Mouse (Mus musculus) liver, embryonic 15.5 days (tissue): ENCODE data around the gene Lyve1. TPM values are rescaled to one million over a fixed set of nuclear protein-coding genes. Genes with fewer than 3 reads are reported as not detected.
"Not testable (repeated sequence)": the region's sequence is repeated elsewhere in the genome, so short reads cannot be mapped to it uniquely, and the experiment has no call there.

Source experiments
- ATAC-seq: fragments of 200-750 bp; cut with Nextera tagmentation; 2 replicates; pipeline ENCODE4 v1.8.0; 2017; ENCODE audit warnings: moderate number of reproducible peaks, mild to moderate bottlenecking, moderate library complexity; ENCODE audit not compliant: insufficient read depth
- H3K27ac ChIP-seq: fragments of 300-500 bp; sonication (generic); replicated peaks from 2 replicates; pipeline ENCODE4 v1.5.1; 2015; ENCODE audit warnings: mild to moderate bottlenecking, inconsistent platforms
- H3K27me3 ChIP-seq: fragments of 300-500 bp; sonication (generic); 2 replicates; pipeline ENCODE4 v1.6.1; 2015; ENCODE audit warnings: mild to moderate bottlenecking, inconsistent platforms
- H3K36me3 ChIP-seq: fragments of 300-500 bp; sonication (generic); replicated peaks from 2 replicates; pipeline ENCODE4 v1.6.1; 2015; ENCODE audit warnings: moderate library complexity, mild to moderate bottlenecking, inconsistent platforms
- H3K4me1 ChIP-seq: fragments of 300-500 bp; sonication (generic); replicated peaks from 2 replicates; pipeline ENCODE4 v1.6.1; 2015; ENCODE audit warnings: inconsistent platforms
- H3K4me2 ChIP-seq: fragments of 300-500 bp; sonication (generic); 2 replicates; pipeline ENCODE4 v1.6.1; 2015; ENCODE audit warnings: moderate library complexity, mild to moderate bottlenecking, inconsistent platforms
- H3K4me3 ChIP-seq: fragments of 300-500 bp; sonication (generic); replicated peaks from 2 replicates; pipeline ENCODE4 v1.5.1; 2015; ENCODE audit warnings: mild to moderate bottlenecking, inconsistent platforms
- H3K9ac ChIP-seq: fragments of 300-500 bp; sonication (generic); 2 replicates; pipeline ENCODE4 v1.6.1; 2015; ENCODE audit warnings: moderate library complexity, mild to moderate bottlenecking, inconsistent platforms
- H3K9me3 ChIP-seq: fragments of 300-500 bp; sonication (generic); replicated peaks from 2 replicates; pipeline ENCODE4 v1.6.1; 2016; ENCODE audit warnings: inconsistent platforms
- WGBS: fragments of 180-500 bp; shearing (Covaris S2); methylation state at CpG from one replicate; pipeline ENCODE4 v1.1.7; 2015; ENCODE audit warnings: mixed read lengths; ENCODE audit not compliant: insufficient replicate concordance; 5-methylcytosine and 5-hydroxymethylcytosine counted together
- polyA plus RNA-seq: library from polyadenylated mRNA; unstranded; fragments of >200 nt; fragmentation: Nextera tagmentation; extraction: Ambion mirVana; gene quantifications from 2 replicates; pipeline ENCODE4 v1.2.1, GENCODE M21; 2015

The Lyve1 gene
- polyA plus RNA-seq = 23.8 and 24.1 TPM in 2 replicates

GRCm38 (mm10) chr7:110862751-110863289, at the start of gene Lyve1:
Gene Lyve1, minus strand, starts transcription at chr7:110863239.
- peak; percentile 68; the same call in 1 of the 2 replicates for ATAC-seq
- Histone ChIP-seq H3K36me3 (no peaks in the 10 kb centered on the region), H3K27ac (no peak within 1 kb of the TSS), H3K9me3 (no peaks in the 10 kb centered on the region), H3K4me3 (no peak within 1 kb of the TSS), H3K4me2 (no peak within 1 kb of the TSS), H3K27me3 (no peaks in the 10 kb centered on the region), H3K4me1 (peaks cover 26% of the 10 kb centered on the region), H3K9ac (no peak within 1 kb of the TSS)
- WGBS = 52% methylated on average over 12 of the region's 12 CpGs

GRCm38 (mm10) chr7:110908209-110909144, 45.4 kb upstream of the Lyve1 start:
- Histone ChIP-seq H3K4me2 (no peak overlapping the region), H3K27ac (no peak overlapping the region), H3K4me3 (no peak overlapping the region), H3K27me3 (no peaks in the 10 kb centered on the region), H3K4me1 (peaks cover 28% of the 10 kb centered on the region), H3K9ac (no peak overlapping the region), H3K36me3 (no peaks in the 10 kb centered on the region), H3K9me3 (no peaks in the 10 kb centered on the region)
- no peak for ATAC-seq
- 48% methylated on average over 8 of the region's 8 CpGs for WGBS

GRCm38 (mm10) chr7:110906566-110906965, 43.5 kb upstream of the Lyve1 start:
- Histone ChIP-seq H3K4me1 (peaks cover 37% of the 10 kb centered on the region), H3K9ac (no peak overlapping the region), H3K27me3 (no peaks in the 10 kb centered on the region), H3K4me3 (no peak overlapping the region), H3K36me3 (no peaks in the 10 kb centered on the region), H3K4me2 (no peak overlapping the region), H3K9me3 (no peaks in the 10 kb centered on the region), H3K27ac (no peak overlapping the region)
- ATAC-seq = no peak
- 75% methylated on average over 2 of the region's 2 CpGs for WGBS

- H3K4me1 ChIP-seq = peaks cover 33% of the 10 kb centered on the region
- peak overlapping the region; percentile 27 for H3K4me2 ChIP-seq
- H3K9ac ChIP-seq = peak overlapping the region; percentile 6; the same call in 1 of the 2 replicates
- H3K27me3 ChIP-seq = no peaks in the 10 kb centered on the region
- peak overlapping the region; percentile 59 for H3K27ac ChIP-seq
- H3K4me3 ChIP-seq = no peak overlapping the region
- H3K9me3 ChIP-seq = no peaks in the 10 kb centered on the region
- no peaks in the 10 kb centered on the region for H3K36me3 ChIP-seq
- 20% methylated on average over 7 of the region's 7 CpGs for WGBS
- ATAC-seq = peak; percentile 95
Measured at GRCm38 (mm10) chr7:110903226-110903625, 40.2 kb upstream of the Lyve1 start.

GRCm38 (mm10) chr7:110897202-110897601, 34.2 kb upstream of the Lyve1 start:
- no peak for ATAC-seq

GRCm38 (mm10) chr7:110896453-110896852, 33.4 kb upstream of the Lyve1 start:
- Histone ChIP-seq H3K4me2 (no peak overlapping the region), H3K4me1 (peaks cover 35% of the 10 kb centered on the region), H3K27me3 (no peaks in the 10 kb centered on the region), H3K36me3 (no peaks in the 10 kb centered on the region), H3K27ac (no peak overlapping the region), H3K9ac (no peak overlapping the region), H3K9me3 (no peaks in the 10 kb centered on the region), H3K4me3 (no peak overlapping the region)
- no peak for ATAC-seq
- WGBS = 81% methylated on average over 7 of the region's 7 CpGs

More at GRCm38 (mm10) chr7:110897202-110897601, 34.2 kb upstream of the Lyve1 start:
- no peak overlapping the region for H3K4me3 ChIP-seq
- H3K4me1 ChIP-seq = peaks cover 38% of the 10 kb centered on the region
- no peaks in the 10 kb centered on the region for H3K9me3 ChIP-seq
- WGBS = 75% methylated on average over 8 of the region's 8 CpGs
- no peak overlapping the region for H3K27ac ChIP-seq
- H3K9ac ChIP-seq = no peak overlapping the region
- H3K4me2 ChIP-seq = no peak overlapping the region
- no peaks in the 10 kb centered on the region for H3K36me3 ChIP-seq
- H3K27me3 ChIP-seq = no peaks in the 10 kb centered on the region

- H3K9ac ChIP-seq, H3K27ac ChIP-seq, H3K36me3 ChIP-seq, H3K27me3 ChIP-seq, ATAC-seq, H3K4me2 ChIP-seq, H3K9me3 ChIP-seq, H3K4me3 ChIP-seq: not testable (repeated sequence)
- H3K4me1 ChIP-seq = peaks cover 37% of the 10 kb centered on the region
- 75% methylated on average over 10 of the region's 10 CpGs for WGBS
Measured at GRCm38 (mm10) chr7:110895772-110896171, 32.7 kb upstream of the Lyve1 start.

- H3K9ac ChIP-seq = no peak overlapping the region
- no peaks in the 10 kb centered on the region for H3K27me3 ChIP-seq
- no peak overlapping the region for H3K4me3 ChIP-seq
- 0 out of 2 replicates have a peak, but pooled peaks have one; percentile 38 for ATAC-seq
- peaks cover 39% of the 10 kb centered on the region for H3K4me1 ChIP-seq
- H3K4me2 ChIP-seq = no peak overlapping the region
- WGBS = 66% methylated on average over 9 of the region's 9 CpGs
- peak overlapping the region; percentile 64; the same call in 1 of the 2 replicates for H3K27ac ChIP-seq
- H3K9me3 ChIP-seq = no peaks in the 10 kb centered on the region
- H3K36me3 ChIP-seq = no peaks in the 10 kb centered on the region
Measured at GRCm38 (mm10) chr7:110894673-110895072, 31.6 kb upstream of the Lyve1 start.

GRCm38 (mm10) chr7:110893943-110894610, 31.0 kb upstream of the Lyve1 start:
- Histone ChIP-seq H3K27ac (peak overlapping the region; percentile 64), H3K4me3 (no peak overlapping the region), H3K27me3 (no peaks in the 10 kb centered on the region), H3K36me3 (no peaks in the 10 kb centered on the region), H3K9me3 (no peaks in the 10 kb centered on the region), H3K4me1 (peaks cover 40% of the 10 kb centered on the region), H3K4me2 (peak overlapping the region; percentile 4; the same call in 1 of the 2 replicates), H3K9ac (no peak overlapping the region)
- peak; percentile 70 for ATAC-seq
- 47% methylated on average over 10 of the region's 10 CpGs for WGBS

GRCm38 (mm10) chr7:110891501-110891986, 28.5 kb upstream of the Lyve1 start:
- H3K4me1 ChIP-seq = peaks cover 40% of the 10 kb centered on the region
- WGBS = 18% methylated on average over 9 of the region's 9 CpGs
- H3K9ac ChIP-seq = peak overlapping the region; percentile 9; the same call in 1 of the 2 replicates
- peak overlapping the region; percentile 67 for H3K27ac ChIP-seq
- no peaks in the 10 kb centered on the region for H3K27me3 ChIP-seq
- H3K4me2 ChIP-seq = peak overlapping the region; percentile 56
- H3K36me3 ChIP-seq = no peaks in the 10 kb centered on the region
- ATAC-seq = peak; percentile 60
- no peaks in the 10 kb centered on the region for H3K9me3 ChIP-seq
- 0 out of 2 replicates have a peak overlapping the region, but pooled peaks have one; percentile 2 for H3K4me3 ChIP-seq
